Mouse (Mus musculus) midbrain, embryonic 15.5 days (tissue): Measurements from ENCODE around the gene Usp43. TPM values are rescaled to one million over a fixed set of nuclear protein-coding genes. Genes with fewer than 3 reads are reported as not detected.

Experiments used
- ATAC-seq: fragments of 200-750 bp; cut with Nextera tagmentation; replicated peaks from 2 replicates; pipeline ENCODE4 v1.8.0; 2017; ENCODE audit warnings: moderate TSS enrichment
- H3K27ac ChIP-seq: fragments of 300-500 bp; sonication (generic); 2 replicates; pipeline ENCODE4 v1.5.1; 2015; ENCODE audit warnings: mild to moderate bottlenecking, inconsistent platforms
- H3K27me3 ChIP-seq: fragments of 300-500 bp; sonication (generic); replicated peaks from 2 replicates; pipeline ENCODE4 v1.6.1; 2015; ENCODE audit warnings: inconsistent platforms
- H3K36me3 ChIP-seq: fragments of 300-500 bp; sonication (generic); replicated peaks from 2 replicates; pipeline ENCODE4 v1.6.1; 2015; ENCODE audit warnings: inconsistent platforms
- H3K4me1 ChIP-seq: fragments of 300-500 bp; sonication (generic); 2 replicates; pipeline ENCODE4 v1.6.1; 2015; ENCODE audit warnings: inconsistent platforms
- H3K4me2 ChIP-seq: fragments of 300-500 bp; sonication (generic); 2 replicates; pipeline ENCODE4 v1.6.1; 2015; ENCODE audit warnings: inconsistent platforms, mild to moderate bottlenecking, moderate library complexity
- H3K4me3 ChIP-seq: fragments of 300-500 bp; sonication (generic); 2 replicates; pipeline ENCODE4 v1.5.1; 2015; ENCODE audit warnings: mild to moderate bottlenecking, inconsistent platforms
- H3K9ac ChIP-seq: fragments of 300-500 bp; sonication (generic); 2 replicates; pipeline ENCODE4 v1.6.1; 2015; ENCODE audit warnings: mild to moderate bottlenecking, inconsistent platforms
- H3K9me3 ChIP-seq: fragments of 300-500 bp; sonication (generic); 2 replicates; pipeline ENCODE4 v1.6.1; 2016; ENCODE audit warnings: inconsistent platforms
- WGBS: fragments of 180-500 bp; shearing (Covaris S2); methylation state at CpG from one replicate; pipeline ENCODE4 v1.1.7; 2015; ENCODE audit warnings: mixed read lengths; 5-methylcytosine and 5-hydroxymethylcytosine counted together
- polyA plus RNA-seq: library from polyadenylated mRNA; unstranded; fragments of >200 nt; fragmentation: Nextera tagmentation; extraction: Ambion mirVana; gene quantifications from 2 replicates; pipeline ENCODE4 v1.2.1, GENCODE M21; 2015

Usp43 gene
- polyA plus RNA-seq, 1 experiment from 2014 or later, result 0.31 TPM

DNA sequence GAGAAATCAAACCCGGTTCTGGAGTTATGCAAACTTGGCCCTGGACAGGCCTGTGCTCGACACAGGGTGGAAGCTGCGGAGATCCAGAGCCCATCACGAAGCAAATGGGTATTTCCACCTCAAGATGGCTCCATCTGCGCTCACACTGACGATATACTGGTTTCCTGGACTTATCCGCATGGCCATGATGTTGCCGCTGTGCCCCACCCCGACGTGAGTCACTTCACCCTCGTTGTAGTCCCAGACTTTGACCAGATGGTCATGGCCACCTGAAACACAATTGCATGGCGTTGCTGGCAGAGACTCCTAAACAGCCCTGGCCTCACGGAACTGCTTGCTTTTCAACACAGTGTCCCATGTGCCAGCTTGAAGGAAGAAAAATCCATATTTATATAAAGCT is 3.0 kb upstream of the Usp43 start:
- no peaks in the 10 kb centered on the region for H3K9me3 ChIP-seq
- no peaks in the 10 kb centered on the region for H3K36me3 ChIP-seq
- H3K4me1 ChIP-seq, result peaks cover 16% of the 10 kb centered on the region
- H3K9ac ChIP-seq, result no peak overlapping the region
- peaks cover 15% of the 10 kb centered on the region for H3K27me3 ChIP-seq
- 85% methylated on average over 13 of the region's 13 CpGs for WGBS
- H3K4me2 ChIP-seq, result no peak overlapping the region
- no peak overlapping the region for H3K4me3 ChIP-seq
- H3K27ac ChIP-seq, result no peak overlapping the region
- ATAC-seq, result no peak

DNA sequence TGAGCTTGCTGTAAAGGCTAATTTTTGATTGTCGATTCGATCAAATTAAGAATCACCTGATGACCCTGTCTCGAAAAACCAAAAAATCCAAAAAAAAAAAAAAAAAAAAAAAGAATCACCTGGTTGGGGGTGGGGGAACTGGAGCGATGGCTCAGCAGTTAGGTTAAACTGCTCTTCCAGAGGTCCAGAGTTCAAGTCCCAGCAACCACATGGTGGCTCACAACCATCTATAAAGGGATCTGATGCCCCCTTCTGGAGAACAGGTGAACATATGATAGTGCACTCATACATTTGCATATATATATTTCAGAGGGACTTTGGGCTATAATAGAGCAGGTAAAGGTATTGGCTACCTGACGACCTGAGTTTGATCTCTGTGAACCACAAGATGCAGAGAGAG is 1.8 kb upstream of the Usp43 start:
- Histone ChIP-seq H3K4me1 (peaks cover 16% of the 10 kb centered on the region), H3K9ac (no peak overlapping the region), H3K36me3 (no peaks in the 10 kb centered on the region), H3K27ac (no peak overlapping the region), H3K9me3 (no peaks in the 10 kb centered on the region), H3K4me3 (no peak overlapping the region), H3K4me2 (no peak overlapping the region), H3K27me3 (peaks cover 23% of the 10 kb centered on the region)
- 88% methylated on average over 5 of the region's 5 CpGs for WGBS
- ATAC-seq, result no peak

DNA sequence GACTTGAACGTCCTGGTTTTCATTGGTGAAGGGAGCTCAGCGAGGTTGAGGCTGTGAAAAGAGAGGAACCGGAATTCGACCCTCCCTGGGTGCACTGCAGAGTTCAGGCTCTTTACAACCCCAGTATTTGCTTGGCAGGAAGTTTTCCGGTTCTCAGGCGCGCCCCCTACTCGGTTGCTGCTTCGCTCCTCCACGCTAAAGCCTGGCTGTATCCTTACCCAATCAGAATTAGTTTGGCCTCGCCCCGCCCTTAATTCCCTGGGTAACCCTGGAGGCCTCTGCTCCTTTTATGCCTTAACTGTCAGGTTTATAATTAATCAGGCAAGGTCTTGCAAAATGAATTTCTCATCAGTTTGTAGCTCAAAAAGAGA is 787 bp upstream of the Usp43 start:
- Histone ChIP-seq H3K9ac (no peak overlapping the region), H3K4me2 (peak overlapping the region; percentile 87), H3K27ac (no peak overlapping the region), H3K4me1 (peaks cover 16% of the 10 kb centered on the region), H3K27me3 (peaks cover 23% of the 10 kb centered on the region), H3K9me3 (no peaks in the 10 kb centered on the region), H3K4me3 (peak overlapping the region; percentile 62), H3K36me3 (no peaks in the 10 kb centered on the region)
- peak; percentile 77 for ATAC-seq
- 0% methylated on average over 12 of the region's 12 CpGs for WGBS

DNA sequence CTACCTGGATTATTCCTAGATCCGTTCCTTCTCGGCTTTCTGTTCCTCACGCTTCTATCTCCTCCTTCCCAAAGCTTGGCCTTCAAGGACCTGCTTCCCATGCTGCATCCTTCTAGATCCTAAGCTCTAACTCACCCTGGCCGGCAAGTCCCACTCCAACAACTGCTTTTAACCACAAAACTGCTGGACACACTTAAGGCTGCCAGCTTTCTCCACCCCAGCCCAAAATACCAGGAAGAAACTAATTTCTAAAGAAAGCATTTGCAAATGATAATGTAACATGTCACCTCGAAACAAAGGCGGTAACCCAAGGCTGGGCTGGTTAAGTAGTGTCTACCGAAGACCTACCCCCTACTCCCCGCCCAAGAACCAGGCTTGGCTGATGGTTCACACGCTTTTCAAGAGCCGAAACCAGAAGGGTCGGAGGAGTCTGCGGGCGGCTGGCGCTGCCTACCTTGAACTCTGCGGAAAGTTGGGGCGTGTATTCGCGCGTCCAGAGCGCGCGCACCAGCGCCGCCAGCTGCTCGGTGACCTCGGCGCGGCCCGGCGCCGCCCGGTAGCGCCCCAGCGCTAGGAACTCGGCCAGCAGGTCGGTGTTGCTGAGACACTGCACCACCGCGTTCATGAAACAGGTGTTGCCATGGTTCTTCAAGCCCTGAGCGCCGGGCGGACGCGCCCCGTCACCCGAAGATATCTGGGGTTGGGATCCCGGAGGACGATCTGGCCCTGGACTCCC is 694 bp downstream of the Usp43 start:
- WGBS, result 2% methylated on average over 47 of the region's 47 CpGs

GRCm38 (mm10) chr11:67920226-67920960 is 1.6 kb downstream of the Usp43 start:
- Histone ChIP-seq H3K9me3 (no peaks in the 10 kb centered on the region), H3K4me3 (no peak overlapping the region), H3K4me2 (peak overlapping the region; percentile 87; the same call in 1 of the 2 replicates), H3K27ac (no peak overlapping the region), H3K27me3 (peaks cover 23% of the 10 kb centered on the region), H3K36me3 (no peaks in the 10 kb centered on the region), H3K4me1 (peaks cover 16% of the 10 kb centered on the region), H3K9ac (no peak overlapping the region)
- WGBS, result 56% methylated on average over 9 of the region's 9 CpGs
- no peak for ATAC-seq

More for the DNA sequence above, 694 bp downstream of the Usp43 start:
- Histone ChIP-seq H3K4me3 (peak overlapping the region; percentile 62), H3K9me3 (no peaks in the 10 kb centered on the region), H3K36me3 (no peaks in the 10 kb centered on the region), H3K4me1 (peaks cover 16% of the 10 kb centered on the region), H3K27me3 (peaks cover 23% of the 10 kb centered on the region), H3K4me2 (peak overlapping the region; percentile 87), H3K9ac (peak overlapping the region; percentile 45), H3K27ac (no peak overlapping the region)
- peak; percentile 39 for ATAC-seq

- no peak overlapping the region for H3K27ac ChIP-seq
- H3K9ac ChIP-seq, result no peak overlapping the region
- no peaks in the 10 kb centered on the region for H3K36me3 ChIP-seq
- no peaks in the 10 kb centered on the region for H3K9me3 ChIP-seq
- H3K4me1 ChIP-seq, result peaks cover 16% of the 10 kb centered on the region
- 75% methylated on average over 5 of the region's 5 CpGs for WGBS
- peaks cover 23% of the 10 kb centered on the region for H3K27me3 ChIP-seq
- no peak overlapping the region for H3K4me2 ChIP-seq
- H3K4me3 ChIP-seq, result no peak overlapping the region
- ATAC-seq, result no peak
Measured at GRCm38 (mm10) chr11:67919593-67919992, 2.4 kb downstream of the Usp43 start.

DNA sequence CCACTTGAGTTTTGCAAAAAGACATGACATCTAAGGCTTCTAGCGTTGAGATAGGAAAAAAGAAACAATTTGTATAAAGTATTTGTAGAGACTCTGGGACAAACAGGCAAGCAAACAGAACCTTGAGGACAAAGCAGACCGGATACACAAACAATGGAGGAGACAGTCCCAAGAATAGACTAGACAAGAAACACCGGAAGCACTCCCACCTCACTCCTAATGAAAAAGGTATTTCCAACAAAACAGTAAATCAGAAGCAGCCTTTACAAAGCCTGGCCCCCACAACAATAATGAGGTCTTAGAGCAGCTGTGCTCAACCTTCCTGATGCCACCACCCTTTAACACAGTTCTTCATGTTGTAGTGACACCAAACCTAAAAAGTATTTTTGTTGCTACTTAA is 4.8 kb downstream of the Usp43 start:
- Histone ChIP-seq H3K4me2 (no peak overlapping the region), H3K9ac (no peak overlapping the region), H3K4me3 (no peak overlapping the region), H3K36me3 (no peaks in the 10 kb centered on the region), H3K27ac (no peak overlapping the region), H3K9me3 (no peaks in the 10 kb centered on the region), H3K4me1 (peaks cover 9% of the 10 kb centered on the region; the same call in 1 of the 2 replicates), H3K27me3 (peaks cover 23% of the 10 kb centered on the region)
- no peak for ATAC-seq
- 76% methylated on average over 3 of the region's 3 CpGs for WGBS

DNA sequence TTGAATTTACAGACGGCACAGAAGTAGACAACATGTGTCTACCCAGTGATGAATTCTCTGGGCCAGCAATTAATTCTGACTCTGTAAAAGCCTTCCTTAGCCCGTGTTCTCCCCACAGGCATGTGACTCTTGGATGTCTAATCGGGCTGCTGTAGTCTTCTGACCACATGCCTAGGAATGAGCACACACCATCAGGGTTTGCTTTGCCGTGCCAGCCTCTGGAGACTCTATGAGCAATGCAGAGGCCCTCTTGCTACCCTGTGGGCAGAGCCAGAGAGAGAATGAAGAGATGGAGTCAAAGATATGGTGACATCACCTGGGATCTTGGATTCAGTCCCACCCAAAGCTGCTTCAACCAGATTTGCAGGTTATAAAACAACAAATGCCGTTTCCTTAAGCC is 10.9 kb downstream of the Usp43 start:
- H3K27me3 ChIP-seq, result no peaks in the 10 kb centered on the region
- 86% methylated on average over 5 of the region's 5 CpGs for WGBS
- no peak overlapping the region for H3K27ac ChIP-seq
- H3K4me1 ChIP-seq, result no peaks in the 10 kb centered on the region
- no peak overlapping the region for H3K4me3 ChIP-seq
- no peaks in the 10 kb centered on the region for H3K9me3 ChIP-seq
- H3K9ac ChIP-seq, result no peak overlapping the region
- H3K36me3 ChIP-seq, result no peaks in the 10 kb centered on the region
- no peak overlapping the region for H3K4me2 ChIP-seq
- ATAC-seq, result no peak

DNA sequence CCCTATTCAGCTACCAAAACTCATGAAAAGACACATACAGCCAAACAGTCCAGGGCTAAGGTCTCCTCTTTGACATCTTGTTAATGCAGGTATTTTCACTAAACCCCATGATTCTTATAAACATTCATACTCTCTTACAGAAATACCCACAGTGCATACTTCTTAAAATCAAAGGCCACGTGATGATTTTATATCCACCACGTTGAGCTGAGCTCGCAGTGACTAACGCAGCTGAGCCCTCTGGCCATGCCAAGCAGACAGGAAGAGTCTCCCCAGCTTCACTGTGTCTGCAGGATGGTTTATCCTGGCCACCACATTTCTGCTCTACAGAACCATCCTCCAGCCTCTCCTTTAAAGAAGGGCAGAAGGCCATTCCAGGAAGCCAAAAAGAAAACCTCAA is 18.2 kb downstream of the Usp43 start:
- no peak for ATAC-seq
- 87% methylated on average over 4 of the region's 4 CpGs for WGBS

GRCm38 (mm10) chr11:67897064-67897560 is 24.8 kb downstream of the Usp43 start:
- H3K27ac ChIP-seq, result no peak overlapping the region
- H3K27me3 ChIP-seq, result no peaks in the 10 kb centered on the region
- no peak overlapping the region for H3K4me3 ChIP-seq
- 63% methylated on average over 8 of the region's 8 CpGs for WGBS
- no peak overlapping the region for H3K9ac ChIP-seq
- H3K9me3 ChIP-seq, result no peaks in the 10 kb centered on the region
- no peak for ATAC-seq
- no peak overlapping the region for H3K4me2 ChIP-seq
- H3K36me3 ChIP-seq, result no peaks in the 10 kb centered on the region
- peaks cover 4% of the 10 kb centered on the region; the same call in 1 of the 2 replicates for H3K4me1 ChIP-seq

More for the DNA sequence above, 18.2 kb downstream of the Usp43 start:
- Histone ChIP-seq H3K4me1 (no peaks in the 10 kb centered on the region), H3K4me3 (no peak overlapping the region), H3K27ac (no peak overlapping the region), H3K9ac (no peak overlapping the region), H3K4me2 (no peak overlapping the region), H3K9me3 (no peaks in the 10 kb centered on the region), H3K36me3 (no peaks in the 10 kb centered on the region), H3K27me3 (no peaks in the 10 kb centered on the region)

DNA sequence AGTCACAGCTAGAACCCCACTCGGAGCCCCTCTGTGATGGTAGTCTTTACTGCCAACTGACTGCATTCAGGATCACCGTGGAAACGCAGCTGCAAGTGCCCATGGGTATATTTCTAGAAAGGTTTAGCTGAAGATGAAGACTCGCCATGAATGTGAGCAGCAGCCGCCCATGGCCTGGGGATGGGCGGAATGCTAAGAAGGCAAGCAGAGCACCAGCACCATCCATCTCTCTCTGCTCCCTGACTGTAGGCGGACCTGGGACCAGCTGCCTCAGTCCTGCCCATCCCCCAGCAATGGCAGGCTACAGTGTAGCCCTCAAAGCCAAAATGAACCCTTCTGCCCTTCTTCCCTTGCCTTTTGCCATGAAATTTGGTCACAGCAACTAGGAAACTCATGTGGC is 26.3 kb downstream of the Usp43 start:
- Histone ChIP-seq H3K4me3 (no peak overlapping the region), H3K4me2 (no peak overlapping the region), H3K36me3 (no peaks in the 10 kb centered on the region), H3K27ac (no peak overlapping the region), H3K9ac (no peak overlapping the region), H3K4me1 (peaks cover 4% of the 10 kb centered on the region; the same call in 1 of the 2 replicates), H3K9me3 (no peaks in the 10 kb centered on the region), H3K27me3 (no peaks in the 10 kb centered on the region)
- WGBS, result 57% methylated on average over 7 of the region's 7 CpGs
- no peak for ATAC-seq

DNA sequence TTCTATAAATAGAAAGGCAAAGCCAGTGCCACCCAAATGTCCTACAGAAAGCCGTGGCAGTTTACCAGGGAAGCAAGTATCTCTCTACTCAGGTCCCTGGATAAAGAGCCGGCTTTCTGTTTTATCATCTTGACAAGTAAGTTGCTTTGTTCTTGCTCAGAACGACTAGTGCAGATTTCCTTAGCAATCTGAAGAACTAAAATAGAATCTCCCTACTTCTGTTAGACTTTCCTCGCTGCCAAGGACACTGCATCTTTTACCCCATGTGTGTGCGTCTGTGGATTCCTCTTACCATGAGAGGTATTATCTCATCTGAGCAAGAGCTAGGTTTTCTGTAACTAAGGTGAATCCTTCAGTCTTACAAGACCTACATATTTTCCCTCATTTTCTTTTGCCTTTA is 33.4 kb downstream of the Usp43 start:
- no peak for ATAC-seq
- H3K27me3 ChIP-seq, result no peaks in the 10 kb centered on the region
- H3K9me3 ChIP-seq, result no peaks in the 10 kb centered on the region
- no peak overlapping the region for H3K27ac ChIP-seq
- no peak overlapping the region for H3K9ac ChIP-seq
- WGBS, result 81% methylated on average over 5 of the region's 5 CpGs
- H3K36me3 ChIP-seq, result no peaks in the 10 kb centered on the region
- H3K4me1 ChIP-seq, result no peaks in the 10 kb centered on the region
- no peak overlapping the region for H3K4me3 ChIP-seq
- H3K4me2 ChIP-seq, result no peak overlapping the region
